Mouse (Mus musculus) layer of hippocampus, postnatal 10 days (tissue): ENCODE measurements around the gene Arid5b. TPM values are rescaled to one million over a fixed set of nuclear protein-coding genes. Genes with fewer than 3 reads are reported as not detected.

Experiments
- DNase-seq, 2 experiments: peaks; one replicate each; pipeline ENCODE4 v3.0.0; 2021; ENCODE audit warnings: low spot score in 2 of 2
- total RNA-seq, 2 experiments: library from RNA; stranded (reverse); gene quantifications; 2 replicates each; pipeline ENCODE4 v1.2.3; 2021

The Arid5b gene
- total RNA-seq, 2 experiments from 2014 or later: 16.0 to 18.2 TPM

GRCm38 (mm10) chr10:68238707-68239425 is 39.7 kb downstream of the Arid5b start:
- no peak for DNase-seq

DNA sequence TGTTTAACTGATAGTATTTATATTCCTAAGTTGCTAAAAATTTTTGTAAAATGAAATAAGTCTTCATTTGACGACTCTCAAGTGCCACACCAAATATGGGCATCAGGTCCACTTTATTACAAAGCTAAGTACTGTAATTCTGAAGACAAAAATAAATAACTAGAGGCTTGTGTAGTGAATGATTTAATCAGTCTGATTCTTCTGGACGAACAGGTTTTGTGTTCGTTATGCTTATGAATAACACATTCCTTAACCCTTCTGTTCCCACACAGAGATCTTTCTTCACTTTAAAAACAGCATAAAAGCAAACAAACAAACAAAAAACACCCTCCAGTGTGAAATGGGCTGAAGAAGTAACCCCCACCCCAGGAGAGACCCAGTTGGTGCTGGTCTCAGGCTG is 40.4 kb downstream of the Arid5b start:
- no peak for DNase-seq

DNA sequence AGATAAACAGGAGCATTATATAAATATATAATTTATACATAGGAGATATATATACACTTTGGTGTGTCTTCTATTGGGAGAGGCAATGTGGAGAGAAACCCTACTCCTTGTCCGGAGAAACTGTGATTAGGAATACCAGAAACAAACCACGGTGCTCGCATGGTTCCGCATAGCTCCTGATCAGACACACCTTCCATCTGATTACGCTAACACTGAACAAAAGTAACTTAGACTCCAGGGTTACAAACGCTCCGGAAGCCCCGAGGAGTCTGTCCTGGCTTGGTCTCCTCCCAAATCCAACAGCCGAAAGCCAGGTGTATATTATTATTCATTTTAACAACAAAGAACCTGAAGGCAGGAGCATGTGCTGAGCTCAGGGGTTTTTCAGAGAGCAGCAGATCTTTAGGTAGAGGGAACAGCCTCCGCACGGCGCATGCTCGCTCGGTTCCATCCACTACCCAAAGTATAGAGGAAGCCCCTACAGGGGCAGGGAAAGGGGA is 41.5 kb downstream of the Arid5b start:
- DNase-seq: no peak

GRCm38 (mm10) chr10:68231385-68232182 is 47.0 kb downstream of the Arid5b start:
- DNase-seq: no peak

GRCm38 (mm10) chr10:68230653-68231384 is 47.7 kb downstream of the Arid5b start:
- DNase-seq: no peak

GRCm38 (mm10) chr10:68229640-68230565 is 48.6 kb downstream of the Arid5b start:
- DNase-seq: no peak

GRCm38 (mm10) chr10:68222676-68223075 is 55.9 kb downstream of the Arid5b start:
- DNase-seq: no peak

GRCm38 (mm10) chr10:68222012-68222411 is 56.5 kb downstream of the Arid5b start:
- DNase-seq: no peak

GRCm38 (mm10) chr10:68219327-68219726 is 59.2 kb downstream of the Arid5b start:
- DNase-seq: no peak

DNA sequence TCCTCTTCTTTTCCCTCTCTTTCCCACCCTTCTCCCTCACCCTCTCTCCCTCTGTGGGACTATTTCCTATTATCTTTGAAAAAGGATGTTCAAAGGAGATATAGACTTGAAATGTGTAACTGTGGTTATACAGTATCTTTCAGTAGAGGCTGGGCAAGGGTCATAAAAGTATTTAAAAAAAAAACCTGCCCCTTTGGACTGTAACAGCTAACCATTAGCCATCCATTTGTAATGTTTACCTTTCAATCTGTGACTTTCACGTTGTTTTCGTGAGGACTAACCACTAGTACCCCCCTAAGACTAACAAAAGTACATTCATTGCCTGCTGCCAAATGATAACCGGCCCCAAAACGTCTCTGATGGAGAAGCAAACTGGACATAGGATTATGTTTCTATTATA is 59.9 kb downstream of the Arid5b start:
- DNase-seq: no peak

DNA sequence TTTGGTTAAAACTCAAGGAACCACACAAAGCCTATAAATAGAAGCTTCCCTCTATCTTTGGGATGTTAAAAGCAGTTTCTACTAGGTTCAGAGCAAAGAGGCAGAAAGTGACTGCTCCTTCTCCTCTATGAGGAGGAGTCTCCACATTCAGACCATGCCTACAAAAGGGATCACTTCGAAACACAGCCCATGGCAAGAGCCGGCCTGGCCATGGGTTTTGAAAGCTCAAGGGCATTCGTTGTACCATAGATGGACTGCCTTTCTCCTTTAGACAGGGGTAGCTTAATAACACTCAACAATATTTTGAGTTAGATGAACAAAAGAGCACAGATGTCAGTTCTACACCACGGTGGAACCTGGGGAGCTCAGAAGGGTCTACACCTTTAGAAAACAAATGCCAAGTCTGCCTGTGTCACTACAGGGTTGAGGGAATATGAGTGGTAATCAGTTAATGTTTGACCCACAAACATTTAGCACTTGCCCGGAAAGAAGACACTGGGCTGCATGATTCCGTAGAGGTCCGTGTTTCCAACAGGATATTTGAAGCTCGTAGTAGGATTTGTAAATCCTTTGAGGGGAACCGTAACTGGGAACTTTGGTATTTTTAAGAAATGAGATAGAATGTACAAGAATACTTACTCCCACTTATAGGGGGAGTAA is 63.6 kb downstream of the Arid5b start:
- DNase-seq: no peak

DNA sequence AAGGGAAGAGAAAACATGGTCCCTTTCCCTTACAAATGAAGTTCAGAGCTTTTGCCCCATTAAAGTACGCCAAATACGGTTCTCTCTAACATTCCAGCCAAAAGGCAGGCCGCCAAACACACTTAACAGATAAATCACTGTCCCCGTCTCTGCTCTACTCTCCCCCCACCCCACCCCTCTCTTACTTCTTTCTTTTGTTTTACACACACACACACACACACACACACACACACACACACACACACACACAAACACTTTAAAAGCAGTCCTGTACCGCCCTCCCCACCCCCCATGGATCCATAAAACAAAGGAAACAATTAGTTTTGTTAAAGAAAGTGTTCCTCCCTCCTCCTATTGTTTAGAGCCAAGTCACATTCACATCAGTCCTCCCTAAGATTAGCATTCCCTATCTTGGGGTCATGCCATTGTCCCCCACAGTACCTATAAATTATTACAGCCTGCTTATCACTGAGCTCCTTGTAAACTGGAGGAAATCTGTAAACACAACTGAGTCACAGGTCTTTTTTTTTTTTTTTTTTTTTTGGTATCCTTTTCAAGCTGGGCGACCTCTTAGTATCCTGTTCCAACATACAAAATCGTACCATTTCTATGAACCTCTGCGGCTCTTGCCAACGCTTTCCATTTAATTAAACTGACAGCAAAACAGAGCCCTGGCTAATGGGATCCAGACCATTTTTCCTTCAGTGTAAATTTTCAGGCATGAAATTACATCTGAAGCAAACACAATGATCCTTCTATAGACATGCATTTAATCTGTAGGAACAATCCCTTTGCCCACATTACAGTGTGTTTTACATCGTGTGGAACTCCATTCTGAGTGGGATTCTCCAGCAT is 66.3 kb downstream of the Arid5b start:
- DNase-seq: no peak

GRCm38 (mm10) chr10:68211514-68211913 is 67.0 kb downstream of the Arid5b start:
- DNase-seq: no peak

DNA sequence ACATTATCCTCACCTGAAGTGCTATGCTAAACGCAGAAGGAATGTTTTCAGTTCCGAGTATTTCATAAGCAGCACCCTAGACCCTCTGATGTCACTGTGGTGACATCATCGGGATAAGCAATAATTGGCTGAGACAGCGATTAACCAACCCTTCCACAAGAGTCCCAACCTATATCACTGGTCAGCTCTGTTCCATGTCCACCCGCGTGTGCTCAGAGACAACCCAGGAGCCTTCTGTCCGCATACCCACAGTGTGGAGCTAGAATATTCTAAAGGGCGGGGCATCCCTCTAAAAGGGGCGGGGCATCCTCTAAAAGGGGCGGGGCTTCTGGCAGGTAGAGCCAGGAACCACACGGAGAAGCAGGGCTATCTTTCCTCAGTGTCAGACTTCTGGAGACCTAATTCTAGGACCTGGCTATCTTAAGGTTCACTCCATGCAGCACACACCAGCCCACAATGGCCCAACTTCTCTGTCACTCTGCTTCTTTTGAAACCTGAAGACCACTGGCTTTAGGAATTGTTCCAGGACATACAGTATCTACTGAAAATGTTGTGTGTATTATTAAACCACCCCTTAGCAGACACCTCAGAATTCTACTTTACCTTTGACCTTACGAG is 68.4 kb downstream of the Arid5b start:
- DNase-seq: no peak

GRCm38 (mm10) chr10:68208670-68209065 is 69.9 kb downstream of the Arid5b start:
- no peak for DNase-seq

GRCm38 (mm10) chr10:68207803-68208669 is 70.5 kb downstream of the Arid5b start:
- peak; percentile 14 to 25 for DNase-seq

- no peak for DNase-seq
Observed at GRCm38 (mm10) chr10:68204391-68204790, 74.1 kb downstream of the Arid5b start.

- no peak for DNase-seq
Observed at GRCm38 (mm10) chr10:68203860-68204259, 74.7 kb downstream of the Arid5b start.
